In the genomic region with DNA sequence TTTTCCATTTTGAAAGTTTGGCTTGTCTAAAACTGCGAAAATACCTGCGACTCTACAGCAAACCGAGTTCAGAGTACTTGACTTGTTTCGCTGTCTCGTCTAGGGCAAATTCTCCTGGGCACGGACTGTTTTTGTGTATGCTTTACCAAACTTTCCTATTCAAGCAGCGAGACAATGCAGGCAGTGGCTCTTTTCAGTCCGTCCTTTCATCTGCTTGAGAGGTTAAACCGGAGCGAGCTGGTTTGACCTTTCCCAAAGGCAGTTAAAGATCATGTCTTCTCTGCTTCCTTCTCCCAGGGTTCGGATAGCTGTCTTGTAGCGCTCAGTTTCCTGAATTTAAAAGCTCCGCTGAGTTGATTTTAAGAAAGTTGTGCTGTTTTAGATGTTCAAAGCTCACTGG, we compare ENCODE assay signal across 11 mouse cellular contexts. TPM values are rescaled to one million over a fixed set of nuclear protein-coding genes. Genes with fewer than 3 reads are reported as not detected.
A peak's percentile ranks its signal among the peaks of the same experiment; 100 is the strongest.
DNase-seq lines count a peak whose midpoint lies in the region; ATAC-seq and TF ChIP-seq lines count a peak whose summit lies in the region.
"Had no signal": no experiment of that assay in that cellular context is flagged by ENCODE, and none has a peak within 500 bp of the region (broad histone marks: within the 10 kb centered on the region; RNA-seq: fewer than 3 reads in every experiment).

No protein-coding gene starts in this region.

- WGBS in kidney, postnatal 0 days, result 14% methylated on average over 13 of the region's 13 CpGs
- 7% methylated on average over 13 of the region's 13 CpGs for WGBS in embryonic facial prominence, embryonic 10.5 days
- 4% methylated on average over 13 of the region's 13 CpGs for WGBS in hindbrain, postnatal 0 days
- 4% methylated on average over 13 of the region's 13 CpGs for WGBS in neural tube, embryonic 12.5 days

- ATAC-seq in kidney, postnatal 0 days (replicated peaks; ENCODE audit: low FRiP score, low read depth), result no peak
- ATAC-seq in hindbrain, postnatal 0 days, result no peak
- no peak for ATAC-seq in neural tube, embryonic 12.5 days (ENCODE audit: low FRiP score, low read depth)

- H3K9me3 ChIP-seq in kidney, postnatal 0 days (replicated peaks; ENCODE audit: low read length), result no peaks in the 10 kb centered on the region
- peaks cover 10% of the 10 kb centered on the region; the same call in 1 of the 2 replicates for H3K9me3 ChIP-seq in embryonic facial prominence, embryonic 10.5 days
- H3K9me3 ChIP-seq in hindbrain, postnatal 0 days (ENCODE audit: low read length), result no peaks in the 10 kb centered on the region
- no peaks in the 10 kb centered on the region for H3K9me3 ChIP-seq in neural tube, embryonic 12.5 days
- H3K9me3 ChIP-seq: liver, embryonic 13.5 days had no signal

- no peaks in the 10 kb centered on the region for H3K36me3 ChIP-seq in kidney, postnatal 0 days (ENCODE audit: insufficient read depth, low read length)
- peaks cover 10% of the 10 kb centered on the region for H3K36me3 ChIP-seq in embryonic facial prominence, embryonic 10.5 days (replicated peaks)
- no peaks in the 10 kb centered on the region for H3K36me3 ChIP-seq in hindbrain, postnatal 0 days (ENCODE audit: insufficient read depth, low read length)
- H3K36me3 ChIP-seq in neural tube, embryonic 12.5 days, result peaks cover 6% of the 10 kb centered on the region
- H3K36me3 ChIP-seq: G1E; liver, embryonic 13.5 days had no signal

- no peak overlapping the region for H3K9ac ChIP-seq in kidney, postnatal 0 days (ENCODE audit: low read depth, low read length)
- peak overlapping the region; percentile 3; the same call in 1 of the 2 replicates for H3K9ac ChIP-seq in hindbrain, postnatal 0 days (replicated peaks; ENCODE audit: low read length)
- H3K9ac ChIP-seq in neural tube, embryonic 12.5 days, result peak overlapping the region; percentile 46
- H3K9ac ChIP-seq: liver, embryonic 13.5 days had no signal

- H3K27me3 ChIP-seq in kidney, postnatal 0 days (ENCODE audit: insufficient read depth, low read length), result no peaks in the 10 kb centered on the region
- no peaks in the 10 kb centered on the region for H3K27me3 ChIP-seq in embryonic facial prominence, embryonic 10.5 days (replicated peaks; ENCODE audit: low read depth, poor library complexity, severe bottlenecking)
- H3K27me3 ChIP-seq in hindbrain, postnatal 0 days (ENCODE audit: insufficient read depth, low read length), result no peaks in the 10 kb centered on the region
- H3K27me3 ChIP-seq in neural tube, embryonic 12.5 days (replicated peaks), result no peaks in the 10 kb centered on the region

- peak overlapping the region; percentile 59 for H3K4me3 ChIP-seq in kidney, postnatal 0 days (replicated peaks; ENCODE audit: low read depth, low read length)
- peak overlapping the region; percentile 83 for H3K4me3 ChIP-seq in embryonic facial prominence, embryonic 10.5 days
- peak overlapping the region; percentile 57 for H3K4me3 ChIP-seq in hindbrain, postnatal 0 days (ENCODE audit: low read length)
- H3K4me3 ChIP-seq in neural tube, embryonic 12.5 days, result peak overlapping the region; percentile 67

- H3K27ac ChIP-seq in kidney, postnatal 0 days, result no peak overlapping the region
- peak overlapping the region; percentile 90; the same call in 1 of the 2 replicates for H3K27ac ChIP-seq in embryonic facial prominence, embryonic 10.5 days (replicated peaks)
- no peak overlapping the region for H3K27ac ChIP-seq in hindbrain, postnatal 0 days
- no peak overlapping the region for H3K27ac ChIP-seq in neural tube, embryonic 12.5 days
- H3K27ac ChIP-seq: liver, embryonic 13.5 days had no signal

- DNase-seq in kidney, postnatal 0 days (ENCODE audit: low spot score), result no peak
- no peak for DNase-seq in kidney, adult 9 months
- peak; percentile 33 for DNase-seq in embryonic facial prominence, embryonic 10.5 days (ENCODE audit: low spot score)
- no peak for DNase-seq in hindbrain, postnatal 0 days (ENCODE audit: low spot score)
- no peak for DNase-seq in thymus, adult 18-20 months
- no peak for DNase-seq in right cerebral cortex, postnatal 36 days (ENCODE audit: low spot score in 2 of 2)
- DNase-seq in heart, adult 9 months (ENCODE audit: low spot score in 2 of 2), result no peak
- DNase-seq: liver, embryonic 13.5 days had no signal

- 0 out of 2 replicates have a peak, but pooled peaks cover 3% of the 10 kb centered on the region for H3K4me1 ChIP-seq in kidney, postnatal 0 days (replicated peaks; ENCODE audit: insufficient read depth, low read length)
- peaks cover 9% of the 10 kb centered on the region for H3K4me1 ChIP-seq in embryonic facial prominence, embryonic 10.5 days
- H3K4me1 ChIP-seq in hindbrain, postnatal 0 days (ENCODE audit: insufficient read depth, low read length), result no peaks in the 10 kb centered on the region
- H3K4me1 ChIP-seq in neural tube, embryonic 12.5 days, result peaks cover 6% of the 10 kb centered on the region
- H3K4me1 ChIP-seq: liver, embryonic 13.5 days had no signal

- TF ChIP-seq CTCF in kidney, postnatal 0 days (IDR thresholded peaks at IDR 0.05; ENCODE audit: low read depth), result no peak
- no peak for TF ChIP-seq CTCF in hindbrain, postnatal 0 days (IDR thresholded peaks at IDR 0.05; ENCODE audit: low read depth)

- H3K4me2 ChIP-seq in kidney, postnatal 0 days (ENCODE audit: low read length), result peak overlapping the region; percentile 82
- peak overlapping the region; percentile 61 for H3K4me2 ChIP-seq in hindbrain, postnatal 0 days (ENCODE audit: low read depth, low read length)
- peak overlapping the region; percentile 71 for H3K4me2 ChIP-seq in neural tube, embryonic 12.5 days (replicated peaks)

RNA-seq across cellular contexts. Expression of gene Wasf3, which starts 1.2 kb away (rescaled TPM):
- 1.9 and 2.0 TPM in 2 replicates for polyA plus RNA-seq in kidney, postnatal 0 days (2015; fragmentation: Nextera tagmentation; extraction: Ambion mirVana)
- 7.7 and 8.7 TPM in 2 replicates for polyA plus RNA-seq in embryonic facial prominence, embryonic 10.5 days (2016; fragmentation: Nextera tagmentation; extraction: Ambion mirVana)
- total RNA-seq in hindbrain, postnatal 0 days (2014; rRNA removed), result 38.6 and 39.8 TPM in 2 replicates
- polyA plus RNA-seq in hindbrain, postnatal 0 days (2015; fragmentation: Nextera tagmentation; extraction: Ambion mirVana), result 15.7 and 17.0 TPM in 2 replicates
- polyA plus RNA-seq in neural tube, embryonic 12.5 days (2016; fragmentation: Nextera tagmentation; extraction: Ambion mirVana), result 10.9 and 12.0 TPM in 2 replicates
- total RNA-seq: hematopoietic stem cell, adult 5-6 weeks had no signal
- polyA plus RNA-seq: G1E had no signal
